Mouse (Mus musculus) intestine, postnatal 0 days (tissue): ENCODE data around the gene Polrmt. TPM values are rescaled to one million over a fixed set of nuclear protein-coding genes. Genes with fewer than 3 reads are reported as not detected.

Experiments used
- ATAC-seq: fragments of 200-750 bp; cut with Nextera tagmentation; 2 replicates; pipeline ENCODE4 v1.8.0; 2017; ENCODE audit warnings: mild to moderate bottlenecking, moderate TSS enrichment, moderate library complexity
- H3K27ac ChIP-seq: fragments of 300-500 bp; sonication (generic); 2 replicates; pipeline ENCODE4 v1.5.1; 2014; ENCODE audit warnings: mild to moderate bottlenecking, low read depth, low read length, moderate library complexity
- H3K27me3 ChIP-seq: fragments of 300-500 bp; sonication (generic); replicated peaks from 2 replicates; pipeline ENCODE4 v1.6.1; 2014; ENCODE audit warnings: low read length, mixed read lengths; ENCODE audit not compliant: control insufficient read depth, insufficient read depth
- H3K36me3 ChIP-seq: fragments of 300-500 bp; sonication (generic); 2 replicates; pipeline ENCODE4 v1.6.1; 2014; ENCODE audit warnings: mild to moderate bottlenecking, moderate library complexity; ENCODE audit not compliant: control insufficient read depth, insufficient read depth
- H3K4me1 ChIP-seq: fragments of 300-500 bp; sonication (generic); replicated peaks from 2 replicates; pipeline ENCODE4 v1.6.1; 2014; ENCODE audit warnings: antibody characterized with exemption, low read length, mixed read lengths; ENCODE audit not compliant: control insufficient read depth, insufficient read depth
- H3K4me2 ChIP-seq: fragments of 300-500 bp; sonication (generic); replicated peaks from 2 replicates; pipeline ENCODE4 v1.6.1; 2014; ENCODE audit warnings: low read depth, mild to moderate bottlenecking, moderate library complexity
- H3K4me3 ChIP-seq: fragments of 300-500 bp; sonication (generic); 2 replicates; pipeline ENCODE4 v1.5.1; 2014; ENCODE audit warnings: low read depth, low read length
- H3K9ac ChIP-seq: fragments of 300-500 bp; sonication (generic); 2 replicates; pipeline ENCODE4 v1.6.1; 2014; ENCODE audit warnings: mild to moderate bottlenecking, low read depth, low read length
- H3K9me3 ChIP-seq: fragments of 300-500 bp; sonication (generic); 2 replicates; pipeline ENCODE4 v1.6.1; 2016; ENCODE audit warnings: mixed run types; ENCODE audit not compliant: control insufficient read depth
- CTCF ChIP-seq: sonication (generic); IDR thresholded peaks from 2 replicates; pipeline ENCODE4 v1.5.1; 2016; ENCODE audit warnings: low read depth, mild to moderate bottlenecking, control low read depth, antibody characterized with exemption, moderate library complexity
- WGBS: fragments of 180-500 bp; shearing (Covaris S2); extraction: QIAGEN DNeasy Blood & Tissue Kit; methylation state at CpG from one replicate; pipeline ENCODE4 v1.1.7; 2014; 5-methylcytosine and 5-hydroxymethylcytosine counted together
- polyA plus RNA-seq: library from polyadenylated mRNA; unstranded; fragments of >200 nt; fragmentation: Nextera tagmentation; extraction: Ambion mirVana; gene quantifications from 2 replicates; pipeline ENCODE4 v1.2.1, GENCODE M21; 2015

Polrmt gene
- polyA plus RNA-seq, 1 experiment from 2014 or later = 18.7 TPM

DNA sequence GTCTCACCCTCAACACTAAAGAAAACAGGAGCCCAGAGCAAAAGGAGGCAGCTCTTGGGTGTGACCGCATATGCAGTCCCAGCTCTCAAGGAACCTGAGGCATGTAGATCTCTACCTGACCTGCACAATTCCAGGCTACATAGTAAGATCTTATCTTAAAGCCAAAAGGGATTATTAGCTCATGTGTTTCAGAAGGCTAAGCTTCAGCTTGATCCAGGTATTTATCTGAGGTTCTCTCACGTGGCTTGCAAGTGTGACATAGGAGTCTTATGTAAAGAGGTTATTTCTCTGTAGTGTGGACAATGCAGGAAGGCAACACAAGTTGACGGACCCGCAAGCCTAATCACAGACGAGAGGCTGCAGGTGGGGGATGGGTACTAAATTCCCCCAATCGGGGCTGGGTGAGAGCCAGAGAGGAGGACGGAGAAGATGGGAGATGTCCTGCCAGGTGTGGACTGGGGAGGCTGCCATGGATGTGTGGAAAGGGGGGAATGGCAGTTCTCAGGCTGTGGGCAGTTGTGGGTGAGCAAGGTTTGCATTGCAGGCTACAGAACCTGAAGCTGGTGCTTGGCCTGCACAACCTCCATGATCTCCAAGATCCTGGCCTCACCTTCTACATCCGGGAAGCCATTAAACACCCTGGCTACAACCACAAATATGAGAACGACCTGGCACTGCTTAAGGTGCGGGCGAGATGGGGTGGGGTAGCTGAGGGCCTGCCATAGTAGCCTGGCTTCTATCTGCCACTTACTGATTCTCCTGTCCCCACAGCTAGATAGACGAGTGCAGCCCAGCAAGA is 52.6 kb downstream of the Polrmt start:
- Histone ChIP-seq H3K27me3 (no peaks in the 10 kb centered on the region), H3K36me3 (peaks cover 5% of the 10 kb centered on the region), H3K9me3 (no peaks in the 10 kb centered on the region), H3K4me2 (no peak overlapping the region), H3K4me3 (no peak overlapping the region), H3K9ac (no peak overlapping the region), H3K4me1 (peaks cover 21% of the 10 kb centered on the region), H3K27ac (no peak overlapping the region)
- TF ChIP-seq CTCF = no peak
- no peak for ATAC-seq
- 71% methylated on average over 12 of the region's 12 CpGs for WGBS

GRCm38 (mm10) chr10:79691986-79692548 is 54.3 kb downstream of the Polrmt start:
- peak; percentile 48 for TF ChIP-seq CTCF
- WGBS = 96% methylated on average over 2 of the region's 2 CpGs
- no peak overlapping the region for H3K4me2 ChIP-seq
- no peak overlapping the region for H3K27ac ChIP-seq
- no peaks in the 10 kb centered on the region for H3K9me3 ChIP-seq
- no peak overlapping the region for H3K9ac ChIP-seq
- H3K27me3 ChIP-seq = no peaks in the 10 kb centered on the region
- peaks cover 21% of the 10 kb centered on the region for H3K36me3 ChIP-seq
- no peak for ATAC-seq
- H3K4me3 ChIP-seq = no peak overlapping the region
- H3K4me1 ChIP-seq = peaks cover 8% of the 10 kb centered on the region

- no peak for ATAC-seq
- H3K9me3 ChIP-seq = no peaks in the 10 kb centered on the region
- no peaks in the 10 kb centered on the region for H3K27me3 ChIP-seq
- WGBS = 92% methylated on average over 3 of the region's 3 CpGs
- H3K4me3 ChIP-seq = no peak overlapping the region
- H3K4me2 ChIP-seq = no peak overlapping the region
- no peak overlapping the region for H3K27ac ChIP-seq
- TF ChIP-seq CTCF = no peak
- no peak overlapping the region for H3K9ac ChIP-seq
- H3K4me1 ChIP-seq = no peaks in the 10 kb centered on the region
- peaks cover 50% of the 10 kb centered on the region for H3K36me3 ChIP-seq
Observed at GRCm38 (mm10) chr10:79689178-79689577, 57.2 kb downstream of the Polrmt start.

- 70% methylated on average over 4 of the region's 4 CpGs for WGBS
- H3K27me3 ChIP-seq = no peaks in the 10 kb centered on the region
- H3K36me3 ChIP-seq = peaks cover 50% of the 10 kb centered on the region
- H3K9me3 ChIP-seq = no peaks in the 10 kb centered on the region
- no peak for ATAC-seq
- no peak for TF ChIP-seq CTCF
- H3K27ac ChIP-seq = no peak within 1 kb of the TSS
- no peak within 1 kb of the TSS for H3K4me3 ChIP-seq
- H3K4me2 ChIP-seq = no peak within 1 kb of the TSS
- no peaks in the 10 kb centered on the region for H3K4me1 ChIP-seq
- H3K9ac ChIP-seq = no peak within 1 kb of the TSS
Observed at GRCm38 (mm10) chr10:79688720-79689119, 57.7 kb downstream of the Polrmt start, which contains the start of gene Gzmm. TSS of gene Gzmm (plus strand) at chr10:79689020.

DNA sequence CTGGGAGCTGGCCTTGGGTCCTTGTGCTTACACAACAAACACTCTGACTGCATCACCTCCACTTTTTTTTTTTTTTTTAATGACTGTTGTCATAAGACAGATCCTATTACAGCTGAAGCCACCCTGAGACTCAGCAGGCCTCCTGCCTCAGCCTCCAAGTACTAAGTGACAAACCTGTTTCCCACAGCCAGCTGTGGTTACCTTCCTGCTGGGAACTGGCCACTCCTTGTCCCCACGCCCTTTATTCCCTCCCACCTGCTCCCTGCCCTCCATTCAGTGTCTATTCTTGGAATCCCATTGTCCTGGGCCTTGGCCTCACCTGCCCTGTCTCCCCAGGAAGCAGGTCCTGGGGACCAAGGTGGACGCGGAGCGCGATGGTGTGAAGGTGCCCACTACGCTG is 58.9 kb downstream of the Polrmt start:
- no peak for TF ChIP-seq CTCF
- no peaks in the 10 kb centered on the region for H3K27me3 ChIP-seq
- H3K9me3 ChIP-seq = no peaks in the 10 kb centered on the region
- no peak overlapping the region for H3K9ac ChIP-seq
- WGBS = 90% methylated on average over 6 of the region's 6 CpGs
- H3K4me2 ChIP-seq = no peak overlapping the region
- ATAC-seq = no peak
- H3K27ac ChIP-seq = no peak overlapping the region
- no peaks in the 10 kb centered on the region; the same call in 1 of the 2 replicates for H3K4me1 ChIP-seq
- no peak overlapping the region for H3K4me3 ChIP-seq
- H3K36me3 ChIP-seq = peaks cover 50% of the 10 kb centered on the region

GRCm38 (mm10) chr10:79686691-79687090 is 59.7 kb downstream of the Polrmt start:
- no peak for TF ChIP-seq CTCF
- H3K4me1 ChIP-seq = no peaks in the 10 kb centered on the region; the same call in 1 of the 2 replicates
- H3K27ac ChIP-seq = no peak overlapping the region
- H3K27me3 ChIP-seq = no peaks in the 10 kb centered on the region
- WGBS = 100% methylated on average over 1 of the region's 1 CpGs
- H3K9me3 ChIP-seq = no peaks in the 10 kb centered on the region
- H3K9ac ChIP-seq = no peak overlapping the region
- no peak overlapping the region for H3K4me3 ChIP-seq
- no peak for ATAC-seq
- H3K36me3 ChIP-seq = peaks cover 50% of the 10 kb centered on the region
- no peak overlapping the region for H3K4me2 ChIP-seq
